Mouse (Mus musculus) embryonic facial prominence, embryonic 15.5 days (tissue): ENCODE measurements around the gene Castor2. TPM values are rescaled to one million over a fixed set of nuclear protein-coding genes. Genes with fewer than 3 reads are reported as not detected.

ENCODE experiments used
- ATAC-seq: fragments of 200-750 bp; cut with Nextera tagmentation; 2 replicates; pipeline ENCODE4 v1.8.0; 2017; ENCODE audit warnings: low read depth, moderate TSS enrichment; ENCODE audit not compliant: insufficient number of reproducible peaks, low FRiP score, low TSS enrichment
- H3K27ac ChIP-seq: fragments of 300-500 bp; sonication (generic); replicated peaks from 2 replicates; pipeline ENCODE4 v1.5.1; 2015; ENCODE audit warnings: mild to moderate bottlenecking, inconsistent platforms
- H3K27me3 ChIP-seq: fragments of 300-500 bp; sonication (generic); 2 replicates; pipeline ENCODE4 v1.6.1; 2015; ENCODE audit warnings: inconsistent platforms
- H3K36me3 ChIP-seq: fragments of 300-500 bp; sonication (generic); 2 replicates; pipeline ENCODE4 v1.6.1; 2015; ENCODE audit warnings: mild to moderate bottlenecking, inconsistent platforms
- H3K4me1 ChIP-seq: fragments of 300-500 bp; sonication (generic); 2 replicates; pipeline ENCODE4 v1.6.1; 2015; ENCODE audit warnings: inconsistent platforms
- H3K4me2 ChIP-seq: fragments of 300-500 bp; sonication (generic); replicated peaks from 2 replicates; pipeline ENCODE4 v1.6.1; 2015; ENCODE audit warnings: mild to moderate bottlenecking, inconsistent platforms
- H3K4me3 ChIP-seq: fragments of 300-500 bp; sonication (generic); replicated peaks from 2 replicates; pipeline ENCODE4 v1.5.1; 2015; ENCODE audit warnings: mild to moderate bottlenecking, inconsistent platforms
- H3K9ac ChIP-seq: fragments of 300-500 bp; sonication (generic); 2 replicates; pipeline ENCODE4 v1.6.1; 2015; ENCODE audit warnings: inconsistent platforms
- H3K9me3 ChIP-seq: fragments of 300-500 bp; sonication (generic); replicated peaks from 2 replicates; pipeline ENCODE4 v1.6.1; 2016; ENCODE audit warnings: inconsistent platforms
- WGBS: fragments of 180-500 bp; shearing (Covaris S2); methylation state at CpG from one replicate; pipeline ENCODE4 v1.1.7; 2015; 5-methylcytosine and 5-hydroxymethylcytosine counted together
- polyA plus RNA-seq: library from polyadenylated mRNA; unstranded; fragments of >200 nt; fragmentation: Nextera tagmentation; extraction: Ambion mirVana; gene quantifications from 2 replicates; pipeline ENCODE4 v1.2.1, GENCODE M21; 2015

The Castor2 gene
- polyA plus RNA-seq, 1 experiment from 2014 or later = 9.7 TPM

- no peak overlapping the region for H3K9ac ChIP-seq
- ATAC-seq = no peak
- H3K4me1 ChIP-seq = no peaks in the 10 kb centered on the region
- H3K4me3 ChIP-seq = no peak overlapping the region
- no peak overlapping the region for H3K27ac ChIP-seq
- H3K9me3 ChIP-seq = no peaks in the 10 kb centered on the region
- 95% methylated on average over 12 of the region's 12 CpGs for WGBS
- H3K36me3 ChIP-seq = peaks cover 35% of the 10 kb centered on the region; the same call in 1 of the 2 replicates
- no peaks in the 10 kb centered on the region for H3K27me3 ChIP-seq
- H3K4me2 ChIP-seq = no peak overlapping the region
Measured at GRCm38 (mm10) chr5:134136022-134136421, 36.5 kb downstream of the Castor2 start.

GRCm38 (mm10) chr5:134137933-134138332 lies 38.4 kb downstream of the Castor2 start:
- H3K4me1 ChIP-seq = no peaks in the 10 kb centered on the region
- H3K4me2 ChIP-seq = no peak overlapping the region
- no peak overlapping the region for H3K27ac ChIP-seq
- no peak overlapping the region for H3K4me3 ChIP-seq
- peaks cover 40% of the 10 kb centered on the region; the same call in 1 of the 2 replicates for H3K36me3 ChIP-seq
- ATAC-seq = no peak
- 84% methylated on average over 5 of the region's 5 CpGs for WGBS
- H3K9me3 ChIP-seq = no peaks in the 10 kb centered on the region
- no peak overlapping the region for H3K9ac ChIP-seq
- H3K27me3 ChIP-seq = no peaks in the 10 kb centered on the region

GRCm38 (mm10) chr5:134139429-134139828 lies 39.9 kb downstream of the Castor2 start:
- Histone ChIP-seq H3K36me3 (peaks cover 35% of the 10 kb centered on the region; the same call in 1 of the 2 replicates), H3K9ac (no peak overlapping the region), H3K27me3 (no peaks in the 10 kb centered on the region), H3K4me1 (no peaks in the 10 kb centered on the region), H3K4me2 (no peak overlapping the region), H3K4me3 (no peak overlapping the region), H3K9me3 (no peaks in the 10 kb centered on the region), H3K27ac (no peak overlapping the region)
- ATAC-seq = no peak
- WGBS = 84% methylated on average over 6 of the region's 6 CpGs

- peaks cover 21% of the 10 kb centered on the region; the same call in 1 of the 2 replicates for H3K36me3 ChIP-seq
Measured at GRCm38 (mm10) chr5:134141236-134141635, 41.7 kb downstream of the Castor2 start.

GRCm38 (mm10) chr5:134142381-134142780 lies 42.9 kb downstream of the Castor2 start:
- ATAC-seq = no peak
- 84% methylated on average over 11 of the region's 11 CpGs for WGBS
- Histone ChIP-seq H3K27ac (no peak overlapping the region), H3K4me3 (no peak overlapping the region), H3K4me2 (no peak overlapping the region), H3K27me3 (no peaks in the 10 kb centered on the region), H3K4me1 (no peaks in the 10 kb centered on the region), H3K36me3 (0 out of 2 replicates have a peak, but pooled peaks cover 10% of the 10 kb centered on the region), H3K9ac (no peak overlapping the region), H3K9me3 (no peaks in the 10 kb centered on the region)

More at GRCm38 (mm10) chr5:134141236-134141635, 41.7 kb downstream of the Castor2 start:
- Histone ChIP-seq H3K4me1 (no peaks in the 10 kb centered on the region), H3K9me3 (no peaks in the 10 kb centered on the region), H3K9ac (no peak overlapping the region), H3K27me3 (no peaks in the 10 kb centered on the region), H3K27ac (no peak overlapping the region), H3K4me2 (no peak overlapping the region), H3K4me3 (no peak overlapping the region)
- 63% methylated on average over 7 of the region's 7 CpGs for WGBS
- no peak for ATAC-seq

GRCm38 (mm10) chr5:134144986-134145385 lies 45.5 kb downstream of the Castor2 start:
- Histone ChIP-seq H3K4me3 (no peak overlapping the region), H3K4me1 (no peaks in the 10 kb centered on the region), H3K4me2 (no peak overlapping the region), H3K9ac (no peak overlapping the region), H3K27me3 (no peaks in the 10 kb centered on the region), H3K27ac (no peak overlapping the region), H3K9me3 (no peaks in the 10 kb centered on the region), H3K36me3 (peaks cover 24% of the 10 kb centered on the region)
- 93% methylated on average over 8 of the region's 8 CpGs for WGBS
- ATAC-seq = no peak

GRCm38 (mm10) chr5:134147194-134147753 lies 47.8 kb downstream of the Castor2 start:
- Histone ChIP-seq H3K9ac (no peak overlapping the region), H3K36me3 (peaks cover 38% of the 10 kb centered on the region), H3K4me1 (no peaks in the 10 kb centered on the region), H3K9me3 (no peaks in the 10 kb centered on the region), H3K27ac (no peak overlapping the region), H3K4me3 (no peak overlapping the region), H3K4me2 (no peak overlapping the region), H3K27me3 (no peaks in the 10 kb centered on the region)
- WGBS = 70% methylated on average over 10 of the region's 10 CpGs
- no peak for ATAC-seq

- Histone ChIP-seq H3K9ac (no peak overlapping the region), H3K27ac (no peak overlapping the region), H3K36me3 (peaks cover 45% of the 10 kb centered on the region), H3K9me3 (no peaks in the 10 kb centered on the region), H3K27me3 (no peaks in the 10 kb centered on the region), H3K4me1 (no peaks in the 10 kb centered on the region), H3K4me2 (no peak overlapping the region), H3K4me3 (no peak overlapping the region)
- WGBS = 91% methylated on average over 4 of the region's 4 CpGs
- ATAC-seq = no peak
Measured at GRCm38 (mm10) chr5:134148153-134148552, 48.6 kb downstream of the Castor2 start.

- H3K9me3 ChIP-seq = no peaks in the 10 kb centered on the region
- no peaks in the 10 kb centered on the region for H3K4me1 ChIP-seq
- no peak overlapping the region for H3K4me3 ChIP-seq
- H3K9ac ChIP-seq = no peak overlapping the region
- no peaks in the 10 kb centered on the region for H3K27me3 ChIP-seq
- 0 out of 2 replicates have a peak overlapping the region, but pooled peaks have one; percentile 30 for H3K27ac ChIP-seq
- 83% methylated on average over 11 of the region's 11 CpGs for WGBS
- no peak overlapping the region for H3K4me2 ChIP-seq
- peaks cover 70% of the 10 kb centered on the region for H3K36me3 ChIP-seq
- no peak for ATAC-seq
Measured at GRCm38 (mm10) chr5:134151895-134152294, 52.4 kb downstream of the Castor2 start.

- Histone ChIP-seq H3K4me3 (no peak overlapping the region), H3K27me3 (no peaks in the 10 kb centered on the region), H3K9me3 (no peaks in the 10 kb centered on the region), H3K4me1 (no peaks in the 10 kb centered on the region), H3K4me2 (no peak overlapping the region), H3K9ac (no peak overlapping the region), H3K36me3 (peaks cover 79% of the 10 kb centered on the region), H3K27ac (no peak overlapping the region)
- no peak for ATAC-seq
- WGBS = 91% methylated on average over 7 of the region's 7 CpGs
Measured at GRCm38 (mm10) chr5:134155916-134156466, 56.5 kb downstream of the Castor2 start.

GRCm38 (mm10) chr5:134164688-134165087 lies 65.2 kb downstream of the Castor2 start:
- Histone ChIP-seq H3K27ac (no peak overlapping the region), H3K4me1 (no peaks in the 10 kb centered on the region), H3K36me3 (peaks cover 54% of the 10 kb centered on the region), H3K9ac (no peak overlapping the region), H3K27me3 (no peaks in the 10 kb centered on the region), H3K9me3 (no peaks in the 10 kb centered on the region), H3K4me2 (no peak overlapping the region), H3K4me3 (no peak overlapping the region)
- 66% methylated on average over 5 of the region's 5 CpGs for WGBS
- no peak for ATAC-seq

GRCm38 (mm10) chr5:134166642-134167041 lies 67.1 kb downstream of the Castor2 start:
- Histone ChIP-seq H3K4me3 (no peak overlapping the region), H3K9ac (no peak overlapping the region), H3K36me3 (peaks cover 48% of the 10 kb centered on the region), H3K9me3 (no peaks in the 10 kb centered on the region), H3K27me3 (no peaks in the 10 kb centered on the region), H3K27ac (no peak overlapping the region), H3K4me2 (no peak overlapping the region), H3K4me1 (no peaks in the 10 kb centered on the region)
- no peak for ATAC-seq
- WGBS = 93% methylated on average over 7 of the region's 7 CpGs
